9 mouse cellular contexts compared by ENCODE assay signal in the genomic region with DNA sequence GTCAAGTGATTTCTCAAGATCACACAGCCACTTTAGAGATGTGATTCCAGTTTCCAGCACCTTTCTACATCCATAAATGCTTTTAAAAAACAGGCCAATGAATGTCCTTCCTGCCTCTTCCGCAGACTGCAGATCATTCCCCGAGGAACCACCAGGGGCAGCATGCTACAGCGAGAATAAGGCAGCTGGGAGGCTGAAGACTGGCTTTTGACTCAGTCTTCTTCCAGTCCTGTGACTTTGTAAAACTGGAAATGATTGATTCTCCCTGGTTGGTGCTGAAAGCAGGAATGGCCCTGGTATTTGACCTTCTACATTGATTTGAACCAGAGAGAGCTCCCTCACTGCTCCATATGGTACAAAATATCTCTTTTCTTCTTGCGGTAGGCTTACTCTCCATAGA. TPM values are rescaled to one million over a fixed set of nuclear protein-coding genes. Genes with fewer than 3 reads are reported as not detected.
DNase-seq lines count a peak whose midpoint lies in the region; ATAC-seq and TF ChIP-seq lines count a peak whose summit lies in the region.
"Had no signal": no experiment of that assay in that cellular context is flagged by ENCODE, and none has a peak within 500 bp of the region (broad histone marks: within the 10 kb centered on the region; RNA-seq: fewer than 3 reads in every experiment).

No protein-coding gene starts in this region.

- peak; percentile 85 for TF ChIP-seq CTCF in kidney, postnatal 0 days (IDR thresholded peaks at IDR 0.05; ENCODE audit: low read depth)
- 0 out of 2 replicates have a peak, but pooled peaks have one; percentile 59 for TF ChIP-seq CTCF in thymus, adult 2 months (IDR thresholded peaks at IDR 0.05; ENCODE audit: borderline replicate concordance, control insufficient read depth, extremely low read depth, insufficient read depth, low read length, poor library complexity)

- no peak overlapping the region for H3K9ac ChIP-seq in forebrain, embryonic 11.5 days (ENCODE audit: low read length)
- H3K9ac ChIP-seq in forebrain, embryonic 13.5 days = no peak overlapping the region
- no peak overlapping the region for H3K9ac ChIP-seq in embryonic facial prominence, embryonic 11.5 days (replicated peaks; ENCODE audit: low read length)
- H3K9ac ChIP-seq in kidney, postnatal 0 days (ENCODE audit: low read depth, low read length) = no peak overlapping the region
- H3K9ac ChIP-seq: limb, embryonic 15.5 days had no signal

- no peak for TF ChIP-seq POLR2A in thymus, adult 2 months (IDR thresholded peaks at IDR 0.05; ENCODE audit: control insufficient read depth, extremely low read depth, insufficient read depth, low read length, poor library complexity)

- DNase-seq in forebrain, embryonic 11.5 days (ENCODE audit: low spot score) = peak; percentile 65
- peak; percentile 27 for DNase-seq in 3134 (ENCODE audit: extremely low read depth, insufficient read length, low spot score)
- peak; percentile 72 for DNase-seq in ZHBTc4 (ENCODE audit: low read depth, low spot score)
- peak; percentile 75 for DNase-seq in embryonic facial prominence, embryonic 11.5 days (ENCODE audit: low spot score)
- DNase-seq in kidney, postnatal 0 days (ENCODE audit: low spot score) = peak; percentile 64
- peak; percentile 83 for DNase-seq in thymus, adult 2 months

- H3K27me3 ChIP-seq in forebrain, embryonic 11.5 days (ENCODE audit: control insufficient read depth, insufficient read depth, low read length) = no peaks in the 10 kb centered on the region
- no peaks in the 10 kb centered on the region for H3K27me3 ChIP-seq in forebrain, embryonic 13.5 days
- no peaks in the 10 kb centered on the region for H3K27me3 ChIP-seq in embryonic facial prominence, embryonic 11.5 days (ENCODE audit: control insufficient read depth, insufficient read depth, low read length)
- no peaks in the 10 kb centered on the region for H3K27me3 ChIP-seq in kidney, postnatal 0 days (ENCODE audit: insufficient read depth, low read length)
- no peaks in the 10 kb centered on the region for H3K27me3 ChIP-seq in thymus, adult 2 months (ENCODE audit: control insufficient read depth, insufficient read depth, low read length)
- H3K27me3 ChIP-seq: limb, embryonic 15.5 days had no signal

- WGBS in forebrain, embryonic 11.5 days = 35% methylated on average over 4 of the region's 4 CpGs
- 42% methylated on average over 4 of the region's 4 CpGs for WGBS in forebrain, embryonic 13.5 days
- WGBS in embryonic facial prominence, embryonic 11.5 days = 35% methylated on average over 4 of the region's 4 CpGs
- WGBS in kidney, postnatal 0 days = 33% methylated on average over 4 of the region's 4 CpGs
- WGBS in thymus, adult 2 months = 57% methylated on average over 4 of the region's 4 CpGs

- no peaks in the 10 kb centered on the region for H3K9me3 ChIP-seq in forebrain, embryonic 11.5 days (ENCODE audit: control insufficient read depth, low read length)
- no peaks in the 10 kb centered on the region for H3K9me3 ChIP-seq in forebrain, embryonic 13.5 days (replicated peaks)
- H3K9me3 ChIP-seq in embryonic facial prominence, embryonic 11.5 days (replicated peaks; ENCODE audit: control insufficient read depth, low read length) = no peaks in the 10 kb centered on the region
- H3K9me3 ChIP-seq in kidney, postnatal 0 days (replicated peaks; ENCODE audit: low read length) = no peaks in the 10 kb centered on the region
- H3K9me3 ChIP-seq: limb, embryonic 15.5 days had no signal

- no peaks in the 10 kb centered on the region for H3K4me1 ChIP-seq in forebrain, embryonic 11.5 days (replicated peaks; ENCODE audit: control insufficient read depth, insufficient read depth, low read length)
- H3K4me1 ChIP-seq in forebrain, embryonic 13.5 days = no peaks in the 10 kb centered on the region
- no peaks in the 10 kb centered on the region for H3K4me1 ChIP-seq in embryonic facial prominence, embryonic 11.5 days (ENCODE audit: control insufficient read depth, insufficient read depth, low read length)
- H3K4me1 ChIP-seq in kidney, postnatal 0 days (replicated peaks; ENCODE audit: insufficient read depth, low read length) = no peaks in the 10 kb centered on the region
- peaks cover under 1% of the 10 kb centered on the region for H3K4me1 ChIP-seq in thymus, adult 2 months (replicated peaks; ENCODE audit: control insufficient read depth, insufficient read depth, low read length)

- no peak overlapping the region for H3K27ac ChIP-seq in forebrain, embryonic 11.5 days (ENCODE audit: low read depth, low read length)
- no peak overlapping the region for H3K27ac ChIP-seq in forebrain, embryonic 13.5 days
- no peak overlapping the region for H3K27ac ChIP-seq in embryonic facial prominence, embryonic 11.5 days (replicated peaks; ENCODE audit: low read depth, low read length)
- H3K27ac ChIP-seq in kidney, postnatal 0 days = no peak overlapping the region
- no peak overlapping the region for H3K27ac ChIP-seq in thymus, adult 2 months (ENCODE audit: control insufficient read depth, insufficient read depth, low read length)
- H3K27ac ChIP-seq: limb, embryonic 15.5 days had no signal

- no peak overlapping the region for H3K4me3 ChIP-seq in forebrain, embryonic 11.5 days (ENCODE audit: low read depth, low read length)
- no peak overlapping the region for H3K4me3 ChIP-seq in forebrain, embryonic 13.5 days
- H3K4me3 ChIP-seq in embryonic facial prominence, embryonic 11.5 days (ENCODE audit: low read depth, low read length) = no peak overlapping the region
- H3K4me3 ChIP-seq in kidney, postnatal 0 days (replicated peaks; ENCODE audit: low read depth, low read length) = no peak overlapping the region
- H3K4me3 ChIP-seq in thymus, adult 2 months (ENCODE audit: control insufficient read depth, insufficient read depth, low read length) = no peak overlapping the region
- H3K4me3 ChIP-seq: limb, embryonic 15.5 days had no signal

- ATAC-seq in forebrain, embryonic 11.5 days (replicated peaks; ENCODE audit: low FRiP score) = no peak
- ATAC-seq in forebrain, embryonic 13.5 days = no peak
- ATAC-seq in embryonic facial prominence, embryonic 11.5 days (replicated peaks; ENCODE audit: insufficient number of reproducible peaks, low FRiP score, low TSS enrichment, low read depth) = no peak
- no peak for ATAC-seq in kidney, postnatal 0 days (replicated peaks; ENCODE audit: low FRiP score, low read depth)
- ATAC-seq in megakaryocyte progenitor cell, adult 5-6 weeks (replicated peaks; ENCODE audit: poor library complexity) = peak; percentile 78

- H3K36me3 ChIP-seq in forebrain, embryonic 11.5 days (ENCODE audit: control insufficient read depth, insufficient read depth, low read length) = no peaks in the 10 kb centered on the region
- H3K36me3 ChIP-seq in forebrain, embryonic 13.5 days (ENCODE audit: poor library complexity, severe bottlenecking) = no peaks in the 10 kb centered on the region
- no peaks in the 10 kb centered on the region for H3K36me3 ChIP-seq in embryonic facial prominence, embryonic 11.5 days (replicated peaks; ENCODE audit: control insufficient read depth, insufficient read depth, low read depth, low read length)
- H3K36me3 ChIP-seq in kidney, postnatal 0 days (ENCODE audit: insufficient read depth, low read length) = no peaks in the 10 kb centered on the region
- H3K36me3 ChIP-seq in thymus, adult 2 months (ENCODE audit: control insufficient read depth, insufficient read depth, low read length) = no peaks in the 10 kb centered on the region
- H3K36me3 ChIP-seq: limb, embryonic 15.5 days had no signal

- no peak overlapping the region for H3K4me2 ChIP-seq in forebrain, embryonic 11.5 days (ENCODE audit: low read depth, low read length, severe bottlenecking)
- no peak overlapping the region for H3K4me2 ChIP-seq in forebrain, embryonic 13.5 days
- H3K4me2 ChIP-seq in embryonic facial prominence, embryonic 11.5 days (ENCODE audit: low read depth, low read length) = no peak overlapping the region
- H3K4me2 ChIP-seq in kidney, postnatal 0 days (ENCODE audit: low read length) = no peak overlapping the region
- H3K4me2 ChIP-seq: limb, embryonic 15.5 days had no signal

RNA-seq across cellular contexts. Expression of a gene that starts 26.3 kb away (rescaled TPM):
- 9.8 and 10.7 TPM in 2 replicates for polyA plus RNA-seq in forebrain, embryonic 11.5 days (2014; fragmentation: Nextera tagmentation; extraction: Ambion mirVana)
- 6.7 and 8.9 TPM in 2 replicates for polyA plus RNA-seq in forebrain, embryonic 13.5 days (2015; fragmentation: Nextera tagmentation; extraction: Ambion mirVana)
- 5.6 and 8.5 TPM in 2 replicates for polyA plus RNA-seq in embryonic facial prominence, embryonic 11.5 days (2014; fragmentation: Nextera tagmentation; extraction: Ambion mirVana)
- 2.7 and 3.6 TPM in 2 replicates for polyA plus RNA-seq in kidney, postnatal 0 days (2015; fragmentation: Nextera tagmentation; extraction: Ambion mirVana)
- 37.1 and 47.0 TPM in 2 replicates for total RNA-seq in megakaryocyte progenitor cell, adult 5-6 weeks (2015)
- 24.9 and 28.4 TPM in 2 replicates for total RNA-seq in megakaryocyte progenitor cell, adult 5-6 weeks (2017)
- 10.9 and 12.3 TPM in 2 replicates for polyA plus RNA-seq in thymus, adult 2 months (2012; rRNA removed)

RNA-seq across cellular contexts. Expression of a gene that starts 47.3 kb away (rescaled TPM):
- 253 and 282 TPM in 2 replicates for polyA plus RNA-seq in forebrain, embryonic 11.5 days (2014; fragmentation: Nextera tagmentation; extraction: Ambion mirVana)
- 337 and 338 TPM in 2 replicates for polyA plus RNA-seq in forebrain, embryonic 13.5 days (2015; fragmentation: Nextera tagmentation; extraction: Ambion mirVana)
- 286 and 290 TPM in 2 replicates for polyA plus RNA-seq in embryonic facial prominence, embryonic 11.5 days (2014; fragmentation: Nextera tagmentation; extraction: Ambion mirVana)
- 1,132 and 1,149 TPM in 2 replicates for polyA plus RNA-seq in kidney, postnatal 0 days (2015; fragmentation: Nextera tagmentation; extraction: Ambion mirVana)
- total RNA-seq in megakaryocyte progenitor cell, adult 5-6 weeks (2015) = 130 and 178 TPM in 2 replicates
- 84.2 and 91.4 TPM in 2 replicates for total RNA-seq in megakaryocyte progenitor cell, adult 5-6 weeks (2017)
- 50.1 and 60.1 TPM in 2 replicates for polyA plus RNA-seq in thymus, adult 2 months (2012; rRNA removed)

Comparison
In these comparisons a context has a peak if more than half of its experiments do, and no peak if none do; other contexts are left out.
1. DNase-seq: peak in every context shown above with its lines; median percentile 83 in thymus, adult 2 months; 75 in embryonic facial prominence, embryonic 11.5 days; 72 in ZHBTc4; 65 in forebrain, embryonic 11.5 days; 64 in kidney, postnatal 0 days; 27 in 3134.